Mouse (Mus musculus) MEL (cell line): Measurements from ENCODE around the gene Slc22a2. TPM values are rescaled to one million over a fixed set of nuclear protein-coding genes. Genes with fewer than 3 reads are reported as not detected.
"Not testable (repeated sequence)": the region's sequence is repeated elsewhere in the genome, so short reads cannot be mapped to it uniquely, and the experiment has no call there.

Experiments used
- DNase-seq: peaks from one replicate; pipeline ENCODE4 v3.0.0; 2011; ENCODE audit warnings: low read depth, low spot score
- H3K27ac ChIP-seq: 2 replicates; pipeline ENCODE4 v1.5.1; 2012; ENCODE audit warnings: low read depth, mild to moderate bottlenecking, control low read depth, low read length, moderate library complexity; ENCODE audit not compliant: control insufficient read depth
- H3K27me3 ChIP-seq, 2 experiments: fragments of 150-350 bp in 1 of 2; sonication (generic) in 1 of 2; 2 replicates each; pipeline ENCODE4 v1.6.1; 2012; ENCODE audit warnings: low read length in 2 of 2, mild to moderate bottlenecking in 2 of 2, improper control_type of control experiment in 1 of 2, moderate library complexity in 1 of 2; ENCODE audit not compliant: insufficient read depth in 2 of 2, control insufficient read depth in 1 of 2
- H3K36me3 ChIP-seq, 2 experiments: 2 replicates each; pipeline ENCODE4 v1.6.1; 2012 to 2014; ENCODE audit warnings: low read length in 2 of 2, improper control_type of control experiment in 1 of 2, inconsistent platforms in 1 of 2, mild to moderate bottlenecking in 1 of 2; ENCODE audit not compliant: insufficient read depth in 2 of 2, control insufficient read depth in 1 of 2
- H3K4me1 ChIP-seq, 2 experiments: fragments of 150-350 bp in 1 of 2; sonication (generic) in 1 of 2; 2 replicates each; pipeline ENCODE4 v1.6.1; 2012; ENCODE audit warnings: low read length in 2 of 2, improper control_type of control experiment in 1 of 2, mild to moderate bottlenecking in 1 of 2; ENCODE audit not compliant: insufficient read depth in 2 of 2, control insufficient read depth in 1 of 2
- H3K4me3 ChIP-seq, 2 experiments: fragments of 150-350 bp in 1 of 2; sonication (generic) in 1 of 2; 2 replicates each; pipeline ENCODE4 v1.5.1; 2012; ENCODE audit warnings: low read depth in 2 of 2, low read length in 2 of 2, mild to moderate bottlenecking in 2 of 2, moderate library complexity in 2 of 2, control low read depth in 1 of 2, improper control_type of control experiment in 1 of 2; ENCODE audit not compliant: control insufficient read depth in 1 of 2, insufficient read depth in 1 of 2
- H3K79me2 ChIP-seq: 2 replicates; pipeline ENCODE4 v1.6.1; 2012; ENCODE audit warnings: mild to moderate bottlenecking, low read length, moderate library complexity; ENCODE audit not compliant: control insufficient read depth, poor library complexity, insufficient read depth
- H3K9ac ChIP-seq: 2 replicates; pipeline ENCODE4 v1.6.1; 2012; ENCODE audit warnings: low read depth, mild to moderate bottlenecking, control low read depth, low read length, moderate library complexity; ENCODE audit not compliant: control insufficient read depth, poor library complexity, severe bottlenecking
- H3K9me3 ChIP-seq: fragments of 150-350 bp; sonication (generic); replicated peaks from 2 replicates; pipeline ENCODE4 v1.6.1; 2012; ENCODE audit warnings: mild to moderate bottlenecking, low read length, improper control_type of control experiment, moderate library complexity; ENCODE audit not compliant: insufficient read depth
- BHLHE40 ChIP-seq: IDR thresholded peaks from 2 replicates; pipeline ENCODE4 v1.6.1; 2012; ENCODE audit warnings: low read depth, mild to moderate bottlenecking, inconsistent platforms, low read length, improper control_type of control experiment, borderline replicate concordance
- CHD2 ChIP-seq: IDR thresholded peaks from 2 replicates; pipeline ENCODE4 v1.6.1; 2011; ENCODE audit warnings: low read length, improper control_type of control experiment
- CTCF ChIP-seq, 3 experiments: IDR thresholded peaks in 2 of 3; conservative IDR thresholded peaks in 1 of 3; 2 replicates each; pipeline ENCODE4 v1.5.1; 2011 to 2012; ENCODE audit warnings: low read length in 3 of 3, low read depth in 2 of 3, mild to moderate bottlenecking in 2 of 3, improper control_type of control experiment in 1 of 3, inconsistent platforms in 1 of 3, mixed read lengths in 1 of 3, moderate library complexity in 1 of 3; ENCODE audit not compliant: control insufficient read depth in 1 of 3, insufficient read depth in 1 of 3, poor library complexity in 1 of 3, severe bottlenecking in 1 of 3
- E2F4 ChIP-seq: IDR thresholded peaks from 2 replicates; pipeline ENCODE4 v1.6.1; 2011; ENCODE audit warnings: low read depth, low read length, improper control_type of control experiment, borderline replicate concordance
- GABPA ChIP-seq: IDR thresholded peaks from 2 replicates; pipeline ENCODE4 v1.6.1; 2012; ENCODE audit warnings: low read depth, mild to moderate bottlenecking, inconsistent platforms, low read length, improper control_type of control experiment, moderate library complexity
- GATA1 ChIP-seq: IDR thresholded peaks from 2 replicates; pipeline ENCODE4 v1.6.1; 2011; ENCODE audit warnings: low read depth, low read length, improper control_type of control experiment
- JUND ChIP-seq: IDR thresholded peaks from 2 replicates; pipeline ENCODE4 v1.6.1; 2011; ENCODE audit warnings: low read depth, mild to moderate bottlenecking, improper control_type of control experiment, low read length
- KAT2A ChIP-seq: conservative IDR thresholded peaks from 2 replicates; pipeline ENCODE4 v1.6.1; 2012; ENCODE audit warnings: low read depth, low read length, improper control_type of control experiment, inconsistent platforms
- MAX ChIP-seq: IDR thresholded peaks from 2 replicates; pipeline ENCODE4 v1.6.1; 2011; ENCODE audit warnings: low read length, improper control_type of control experiment
- MAZ ChIP-seq: IDR thresholded peaks from 2 replicates; pipeline ENCODE4 v1.6.1; 2012; ENCODE audit warnings: low read depth, mild to moderate bottlenecking, inconsistent platforms, low read length, improper control_type of control experiment
- MEF2A ChIP-seq: IDR thresholded peaks from 2 replicates; pipeline ENCODE4 v1.6.1; 2014; ENCODE audit warnings: low read depth, mild to moderate bottlenecking, inconsistent platforms, low read length, improper control_type of control experiment; ENCODE audit not compliant: poor library complexity, insufficient replicate concordance, severe bottlenecking; ENCODE audit errors: extremely low read depth
- MYB ChIP-seq: IDR thresholded peaks from 2 replicates; pipeline ENCODE4 v1.6.1; 2011; ENCODE audit warnings: mild to moderate bottlenecking, low read depth, low read length, improper control_type of control experiment
- MYC ChIP-seq: IDR thresholded peaks from 2 replicates; pipeline ENCODE4 v1.6.1; 2011; ENCODE audit warnings: low read depth, mild to moderate bottlenecking, low read length, improper control_type of control experiment, moderate library complexity
- NELFE ChIP-seq: IDR thresholded peaks from 2 replicates; pipeline ENCODE4 v1.6.1; 2011; ENCODE audit warnings: low read depth, low read length, improper control_type of control experiment
- NRF1 ChIP-seq: IDR thresholded peaks from 2 replicates; pipeline ENCODE4 v1.6.1; 2014; ENCODE audit warnings: low read depth, mild to moderate bottlenecking, inconsistent platforms, low read length, improper control_type of control experiment, moderate library complexity; ENCODE audit not compliant: poor library complexity, insufficient read depth, severe bottlenecking
- POLR2A ChIP-seq, 2 experiments: IDR thresholded peaks; 2 replicates each; pipeline ENCODE4 v1.6.1; 2011 to 2012; ENCODE audit warnings: low read length in 2 of 2, mild to moderate bottlenecking in 2 of 2, control low read depth in 1 of 2, improper control_type of control experiment in 1 of 2, low read depth in 1 of 2, moderate library complexity in 1 of 2; ENCODE audit not compliant: control insufficient read depth in 1 of 2, insufficient read depth in 1 of 2, poor library complexity in 1 of 2
- POLR2AphosphoS2 ChIP-seq: IDR thresholded peaks from 2 replicates; pipeline ENCODE4 v1.6.1; 2011; ENCODE audit warnings: low read length, improper control_type of control experiment
- RCOR1 ChIP-seq: IDR thresholded peaks from 2 replicates; pipeline ENCODE4 v1.6.1; 2012; ENCODE audit warnings: low read depth, mild to moderate bottlenecking, inconsistent platforms, low read length, improper control_type of control experiment
- SIN3A ChIP-seq: IDR thresholded peaks from 2 replicates; pipeline ENCODE4 v1.6.1; 2012; ENCODE audit warnings: low read length, improper control_type of control experiment, inconsistent platforms
- SMC3 ChIP-seq: IDR thresholded peaks from 2 replicates; pipeline ENCODE4 v1.6.1; 2011; ENCODE audit warnings: low read depth, low read length, improper control_type of control experiment
- TAL1 ChIP-seq: IDR thresholded peaks from 2 replicates; pipeline ENCODE4 v1.6.1; 2012; ENCODE audit warnings: mild to moderate bottlenecking, inconsistent platforms, low read length, moderate library complexity, mixed read lengths
- TBP ChIP-seq: IDR thresholded peaks from 2 replicates; pipeline ENCODE4 v1.8.0; 2011; ENCODE audit warnings: low read depth, low read length, improper control_type of control experiment
- TCF12 ChIP-seq: IDR thresholded peaks from 2 replicates; pipeline ENCODE4 v1.6.1; 2014; ENCODE audit warnings: low read depth, mild to moderate bottlenecking, inconsistent platforms, low read length, improper control_type of control experiment, moderate library complexity
- UBTF ChIP-seq: IDR thresholded peaks from 2 replicates; pipeline ENCODE4 v1.6.1; 2012; ENCODE audit warnings: low read depth, mild to moderate bottlenecking, inconsistent platforms, low read length, improper control_type of control experiment, moderate library complexity, borderline replicate concordance; ENCODE audit not compliant: insufficient read depth
- USF2 ChIP-seq, 2 experiments: IDR thresholded peaks; 2 replicates each; pipeline ENCODE4 v1.6.1; 2011 to 2012; ENCODE audit warnings: improper control_type of control experiment in 2 of 2, low read length in 2 of 2, borderline replicate concordance in 1 of 2, inconsistent platforms in 1 of 2, low read depth in 1 of 2, mild to moderate bottlenecking in 1 of 2; ENCODE audit not compliant: insufficient read depth in 1 of 2
- ZKSCAN1 ChIP-seq: IDR thresholded peaks from 2 replicates; pipeline ENCODE4 v1.6.1; 2012; ENCODE audit warnings: low read depth, mild to moderate bottlenecking, inconsistent platforms, low read length, improper control_type of control experiment, moderate library complexity
- ZMIZ1 ChIP-seq: IDR thresholded peaks from 2 replicates; pipeline ENCODE4 v1.6.1; 2012; ENCODE audit warnings: low read depth, mild to moderate bottlenecking, inconsistent platforms, low read length, improper control_type of control experiment, moderate library complexity
- ZNF384 ChIP-seq: IDR thresholded peaks from 2 replicates; pipeline ENCODE4 v1.6.1; 2012; ENCODE audit warnings: low read depth, mild to moderate bottlenecking, inconsistent platforms, low read length, improper control_type of control experiment
- polyA plus RNA-seq, 2 experiments: library from polyadenylated mRNA; stranded (reverse) in 1 of 2; unstranded in 1 of 2; fragments of >175 nt in 1 of 2; fragments of >200 nt in 1 of 2; gene quantifications; 2 replicates each; pipeline versions ENCODE4 v1.2.1 to v1.2.4; 2012; ENCODE audit warnings: low replicate concordance in 2 of 2, low read depth in 1 of 2; ENCODE audit not compliant: insufficient read length in 2 of 2, insufficient read depth in 1 of 2, missing spikeins in 1 of 2
- total RNA-seq: library from RNA; depleted of rRNA; stranded (reverse); fragments of 300-350 nt; gene quantifications from 2 replicates; pipeline ENCODE4 v1.2.3, GENCODE M21; 2012

Slc22a2 gene
- total and polyA plus RNA-seq, 3 experiments: not detected

GRCm38 (mm10) chr17:12673871-12674270, 89.9 kb downstream of the Slc22a2 start:
- H3K9me3 ChIP-seq: no peaks in the 10 kb centered on the region

GRCm38 (mm10) chr17:12674980-12675379, 91.0 kb downstream of the Slc22a2 start:
- not testable (repeated sequence) for H3K4me1 ChIP-seq, H3K4me3 ChIP-seq, DNase-seq, H3K79me2 ChIP-seq, H3K27ac ChIP-seq, H3K36me3 ChIP-seq, H3K9ac ChIP-seq, H3K9me3 ChIP-seq, H3K27me3 ChIP-seq

More at GRCm38 (mm10) chr17:12673871-12674270, 89.9 kb downstream of the Slc22a2 start:
- Histone ChIP-seq H3K27me3 (no peaks in the 10 kb centered on the region), H3K9ac (no peak overlapping the region), H3K27ac (no peak overlapping the region), H3K4me3 (no peak overlapping the region), H3K79me2 (no peaks in the 10 kb centered on the region)
- DNase-seq: no peak
- TF ChIP-seq ZKSCAN1: no peak
- no peak for TF ChIP-seq NRF1
- no peak for TF ChIP-seq GATA1
- no peak for TF ChIP-seq TAL1
- TF ChIP-seq E2F4: no peak
- no peak for TF ChIP-seq RCOR1
- no peak for TF ChIP-seq MEF2A
- TF ChIP-seq SIN3A: no peak
- TF ChIP-seq TCF12: no peak
- TF ChIP-seq MYB: no peak
- no peak for TF ChIP-seq CTCF (IDR thresholded peaks at IDR 0.05 in 2 of 3, conservative IDR thresholded peaks at IDR 0.05 in 1 of 3; ENCODE audit: control insufficient read depth in 1 of 3, insufficient read depth in 1 of 3, low read depth in 2 of 3, low read length in 3 of 3, poor library complexity in 1 of 3, severe bottlenecking in 1 of 3)
- TF ChIP-seq KAT2A: no peak
- TF ChIP-seq, all 39 proteins: peak for 0
- no peaks in the 10 kb centered on the region for H3K36me3 ChIP-seq
- H3K4me1 ChIP-seq: 0 out of 4 replicates have a peak, but pooled peaks cover 0 to 2% of the 10 kb centered on the region in 2 experiments

GRCm38 (mm10) chr17:12675646-12676045, 91.7 kb downstream of the Slc22a2 start, which contains the start of gene Slc22a1:
Slc22a1 (minus strand) TSS chr17:12675829.
- no peaks in the 10 kb centered on the region; a peak in 1 of 4 replicates for H3K27me3 ChIP-seq
- no peak for DNase-seq
- no peaks in the 10 kb centered on the region for H3K79me2 ChIP-seq
- H3K36me3 ChIP-seq: no peaks in the 10 kb centered on the region
- no peaks in the 10 kb centered on the region for H3K4me1 ChIP-seq
- TF ChIP-seq NELFE (no peak), ZMIZ1 (no peak), USF2 (IDR thresholded peaks at IDR 0.05; ENCODE audit: borderline replicate concordance in 1 of 2, insufficient read depth in 1 of 2, low read depth in 1 of 2, low read length in 2 of 2) (no peak), E2F4 (no peak), POLR2AphosphoS2 (no peak), MYB (no peak), JUND (no peak), CHD2 (no peak), SMC3 (no peak), BHLHE40 (no peak), UBTF (no peak), GATA1 (no peak), POLR2A (IDR thresholded peaks at IDR 0.05; ENCODE audit: control insufficient read depth in 1 of 2, insufficient read depth in 1 of 2, low read depth in 1 of 2, low read length in 2 of 2, poor library complexity in 1 of 2) (no peak), MAZ (no peak), ZNF384 (no peak), GABPA (no peak), TBP (no peak), MAX (no peak), KAT2A (no peak), MYC (no peak)
- no peak within 1 kb of the TSS for H3K9ac ChIP-seq
- no peaks in the 10 kb centered on the region for H3K9me3 ChIP-seq
- no peak within 1 kb of the TSS for H3K4me3 ChIP-seq
- no peak within 1 kb of the TSS for H3K27ac ChIP-seq
